Mouse (Mus musculus) stomach, embryonic 16.5 days (tissue): ENCODE measurements around the gene Kbtbd12. TPM values are rescaled to one million over a fixed set of nuclear protein-coding genes. Genes with fewer than 3 reads are reported as not detected.

Experiments used
- ATAC-seq: fragments of 200-750 bp; cut with Nextera tagmentation; 2 replicates; pipeline ENCODE4 v1.8.0; 2017; ENCODE audit warnings: moderate number of reproducible peaks, moderate TSS enrichment; ENCODE audit not compliant: insufficient read depth, low FRiP score
- H3K27ac ChIP-seq: fragments of 300-500 bp; sonication (generic); 2 replicates; pipeline ENCODE4 v1.5.1; 2014; ENCODE audit warnings: low read length
- H3K27me3 ChIP-seq: fragments of 300-500 bp; sonication (generic); 2 replicates; pipeline ENCODE4 v1.6.1; 2014; ENCODE audit warnings: low read length, control low read depth, mixed read lengths; ENCODE audit not compliant: control insufficient read depth, insufficient read depth
- H3K36me3 ChIP-seq: fragments of 300-500 bp; sonication (generic); 2 replicates; pipeline ENCODE4 v1.6.1; 2014; ENCODE audit warnings: low read length; ENCODE audit not compliant: control insufficient read depth, insufficient read depth
- H3K4me1 ChIP-seq: fragments of 300-500 bp; sonication (generic); 2 replicates; pipeline ENCODE4 v1.6.1; 2014; ENCODE audit warnings: low read length, control low read depth, mixed read lengths; ENCODE audit not compliant: control insufficient read depth, insufficient read depth
- H3K4me2 ChIP-seq: fragments of 300-500 bp; sonication (generic); 2 replicates; pipeline ENCODE4 v1.6.1; 2014; ENCODE audit warnings: low read depth, low read length, mixed read lengths
- H3K4me3 ChIP-seq: fragments of 300-500 bp; sonication (generic); replicated peaks from 2 replicates; pipeline ENCODE4 v1.5.1; 2014; ENCODE audit warnings: mild to moderate bottlenecking, low read length
- H3K9ac ChIP-seq: fragments of 300-500 bp; sonication (generic); 2 replicates; pipeline ENCODE4 v1.6.1; 2014; ENCODE audit warnings: low read length
- H3K9me3 ChIP-seq: fragments of 300-500 bp; sonication (generic); replicated peaks from 2 replicates; pipeline ENCODE4 v1.6.1; 2016; ENCODE audit warnings: low read length, control low read depth; ENCODE audit not compliant: control insufficient read depth
- WGBS: fragments of 180-500 bp; shearing (Covaris S2); extraction: QIAGEN DNeasy Blood & Tissue Kit; methylation state at CpG from one replicate; pipeline ENCODE4 v1.1.7; 2014; 5-methylcytosine and 5-hydroxymethylcytosine counted together
- polyA plus RNA-seq: library from polyadenylated mRNA; unstranded; fragments of >200 nt; fragmentation: Nextera tagmentation; extraction: Ambion mirVana; gene quantifications from 2 replicates; pipeline ENCODE4 v1.2.1, GENCODE M21; 2015

Gene Kbtbd12
- polyA plus RNA-seq, 1 experiment from 2014 or later: 1.7 TPM

DNA sequence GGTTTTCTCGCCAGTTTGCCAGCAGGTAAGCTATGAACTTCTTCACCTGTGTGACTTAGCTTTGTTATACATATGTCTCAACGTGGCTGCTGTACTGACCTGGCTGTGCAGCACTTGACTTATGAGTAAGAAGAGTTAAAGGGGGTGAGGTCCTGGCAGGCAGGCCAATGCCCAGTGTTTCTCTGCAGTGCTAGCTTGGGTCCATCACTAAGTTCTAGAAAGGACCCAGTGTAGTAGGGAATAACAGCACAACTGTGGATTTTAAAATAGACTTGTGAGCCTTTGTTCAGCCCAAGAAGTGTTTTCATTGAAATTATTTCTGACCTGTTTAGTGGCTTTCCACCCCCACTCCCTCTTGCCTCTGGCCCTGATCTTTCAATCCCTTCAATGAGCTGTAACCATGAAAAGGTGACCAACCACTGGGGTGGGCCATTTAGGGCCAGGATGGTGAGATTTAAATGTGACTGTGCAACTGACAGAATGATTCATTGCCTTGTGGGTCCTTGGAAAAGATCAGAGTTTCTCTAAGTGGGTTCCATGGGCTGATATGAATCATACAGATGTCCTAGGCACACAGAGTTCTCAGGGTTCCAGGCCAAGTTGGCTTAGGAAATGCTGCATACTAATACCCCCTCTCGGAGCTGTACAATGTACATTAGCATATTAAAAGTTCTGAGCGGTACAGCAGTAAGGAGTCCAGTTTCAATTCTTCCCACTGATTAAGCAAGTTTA lies 10.0 kb upstream of the Kbtbd12 start:
- no peak overlapping the region for H3K4me2 ChIP-seq
- 0 out of 2 replicates have a peak, but pooled peaks have one; percentile 62 for ATAC-seq
- H3K9ac ChIP-seq: no peak overlapping the region
- 69% methylated on average over 4 of the region's 4 CpGs for WGBS
- H3K27ac ChIP-seq: no peak overlapping the region
- H3K4me3 ChIP-seq: no peak overlapping the region
- peaks cover 2% of the 10 kb centered on the region; the same call in 1 of the 2 replicates for H3K4me1 ChIP-seq
- no peaks in the 10 kb centered on the region for H3K9me3 ChIP-seq
- no peaks in the 10 kb centered on the region for H3K27me3 ChIP-seq
- H3K36me3 ChIP-seq: no peaks in the 10 kb centered on the region

DNA sequence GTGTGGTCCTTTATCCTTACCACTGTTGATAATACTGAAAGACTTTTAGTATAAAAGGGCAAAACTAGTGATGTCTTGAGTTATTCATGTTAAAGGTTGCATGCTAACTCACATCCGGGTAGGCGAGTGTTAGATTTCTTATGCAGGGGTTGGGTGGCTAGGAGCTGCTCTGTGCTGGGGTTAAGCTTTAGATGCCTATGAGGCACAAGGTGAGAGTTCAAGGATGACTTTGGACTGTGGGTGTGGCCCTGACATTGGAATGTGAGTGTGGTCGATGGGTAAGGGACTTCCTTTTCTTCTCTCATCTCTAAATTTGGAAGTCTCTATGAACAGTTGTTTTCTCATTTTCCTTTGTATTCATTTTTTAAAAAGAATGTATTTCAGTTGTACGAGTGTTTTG lies 7.0 kb upstream of the Kbtbd12 start:
- peaks cover 2% of the 10 kb centered on the region; the same call in 1 of the 2 replicates for H3K4me1 ChIP-seq
- no peaks in the 10 kb centered on the region for H3K9me3 ChIP-seq
- no peaks in the 10 kb centered on the region for H3K27me3 ChIP-seq
- 71% methylated on average over 4 of the region's 4 CpGs for WGBS
- H3K36me3 ChIP-seq: no peaks in the 10 kb centered on the region
- H3K4me2 ChIP-seq: no peak overlapping the region
- H3K27ac ChIP-seq: no peak overlapping the region
- no peak for ATAC-seq
- no peak overlapping the region for H3K4me3 ChIP-seq
- no peak overlapping the region for H3K9ac ChIP-seq

DNA sequence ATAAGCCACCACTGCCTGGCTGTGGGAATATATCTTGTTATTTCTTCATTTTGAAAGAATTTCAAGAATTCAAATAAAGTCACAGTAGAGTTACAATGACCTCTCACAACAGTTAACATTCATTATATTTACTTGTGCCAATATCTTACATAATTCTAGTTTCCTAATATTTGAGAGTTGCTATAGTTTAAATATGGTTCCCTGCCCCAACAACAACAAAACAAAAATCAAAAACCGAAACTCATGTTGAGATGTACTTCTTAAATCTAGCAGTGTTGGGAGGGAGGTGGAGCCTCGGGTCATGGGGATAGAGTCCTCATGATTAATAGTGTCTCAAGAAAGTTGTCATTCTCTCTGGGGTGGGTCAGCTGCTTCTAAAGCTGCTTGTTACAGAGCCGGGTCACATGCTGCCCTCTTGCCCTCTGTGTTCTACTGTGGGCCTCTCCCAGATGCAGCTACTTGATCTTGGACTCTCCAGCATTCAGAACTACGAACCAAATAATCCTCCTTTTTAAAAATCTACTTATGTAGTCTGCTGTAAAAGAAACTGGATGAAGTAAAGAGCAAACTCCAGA lies 3.7 kb upstream of the Kbtbd12 start:
- 67% methylated on average over 4 of the region's 4 CpGs for WGBS
- ATAC-seq: no peak

DNA sequence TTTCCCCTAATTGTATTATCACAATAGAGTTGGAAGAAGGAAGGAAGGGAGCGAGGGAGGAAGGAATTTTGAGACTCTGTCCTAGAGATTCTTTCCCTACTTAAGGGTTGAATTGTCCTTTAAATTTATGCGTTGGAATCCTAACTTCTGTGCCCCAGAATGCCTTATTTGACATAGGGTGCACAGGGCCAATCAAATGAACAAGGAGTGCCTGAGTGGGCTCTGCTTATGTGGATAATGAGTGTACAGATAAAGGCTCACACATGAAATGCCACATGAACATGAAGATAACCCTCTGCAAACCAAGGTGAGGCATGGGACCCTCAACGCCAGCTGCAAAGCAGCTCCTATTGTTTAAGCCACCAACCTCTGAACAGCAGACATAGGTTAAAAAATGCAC lies 2.6 kb upstream of the Kbtbd12 start:
- Histone ChIP-seq H3K27ac (no peak overlapping the region), H3K36me3 (no peaks in the 10 kb centered on the region), H3K4me1 (no peaks in the 10 kb centered on the region), H3K4me3 (no peak overlapping the region), H3K4me2 (no peak overlapping the region), H3K9ac (no peak overlapping the region), H3K9me3 (peaks cover 5% of the 10 kb centered on the region; the same call in 1 of the 2 replicates), H3K27me3 (no peaks in the 10 kb centered on the region)
- ATAC-seq: no peak
- 46% methylated on average over 3 of the region's 3 CpGs for whole genome bisulfite sequencing

More for the DNA sequence above, 3.7 kb upstream of the Kbtbd12 start:
- no peak overlapping the region for H3K9ac ChIP-seq
- no peaks in the 10 kb centered on the region for H3K4me1 ChIP-seq
- H3K36me3 ChIP-seq: no peaks in the 10 kb centered on the region
- no peak overlapping the region for H3K4me2 ChIP-seq
- H3K4me3 ChIP-seq: no peak overlapping the region
- no peak overlapping the region for H3K27ac ChIP-seq
- peaks cover 5% of the 10 kb centered on the region; the same call in 1 of the 2 replicates for H3K9me3 ChIP-seq
- no peaks in the 10 kb centered on the region for H3K27me3 ChIP-seq

DNA sequence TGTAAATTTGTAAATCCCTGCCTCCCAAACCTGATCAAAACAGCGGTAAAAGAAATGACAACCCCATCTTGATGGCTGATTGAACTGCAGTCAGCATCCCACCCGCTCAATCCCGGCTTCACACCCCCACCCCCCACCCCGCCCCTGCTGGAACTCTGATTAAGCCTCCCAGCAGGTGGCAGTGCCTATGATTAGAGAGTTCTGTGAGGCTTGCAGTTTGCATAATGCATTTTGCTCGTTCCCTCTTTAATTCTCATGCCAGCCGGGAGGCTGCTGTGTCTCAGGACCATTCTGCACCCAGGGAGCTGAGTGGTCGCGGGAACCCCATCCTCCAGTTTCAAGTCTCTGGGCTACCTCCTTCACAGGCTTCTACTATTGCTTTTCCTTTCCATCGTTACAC lies 2.2 kb upstream of the Kbtbd12 start:
- no peak overlapping the region for H3K9ac ChIP-seq
- no peak overlapping the region for H3K4me3 ChIP-seq
- H3K27me3 ChIP-seq: no peaks in the 10 kb centered on the region
- no peak overlapping the region for H3K27ac ChIP-seq
- peaks cover 5% of the 10 kb centered on the region; the same call in 1 of the 2 replicates for H3K9me3 ChIP-seq
- no peak overlapping the region for H3K4me2 ChIP-seq
- no peaks in the 10 kb centered on the region for H3K4me1 ChIP-seq
- H3K36me3 ChIP-seq: no peaks in the 10 kb centered on the region
- ATAC-seq: no peak
- WGBS: 8% methylated on average over 9 of the region's 9 CpGs

DNA sequence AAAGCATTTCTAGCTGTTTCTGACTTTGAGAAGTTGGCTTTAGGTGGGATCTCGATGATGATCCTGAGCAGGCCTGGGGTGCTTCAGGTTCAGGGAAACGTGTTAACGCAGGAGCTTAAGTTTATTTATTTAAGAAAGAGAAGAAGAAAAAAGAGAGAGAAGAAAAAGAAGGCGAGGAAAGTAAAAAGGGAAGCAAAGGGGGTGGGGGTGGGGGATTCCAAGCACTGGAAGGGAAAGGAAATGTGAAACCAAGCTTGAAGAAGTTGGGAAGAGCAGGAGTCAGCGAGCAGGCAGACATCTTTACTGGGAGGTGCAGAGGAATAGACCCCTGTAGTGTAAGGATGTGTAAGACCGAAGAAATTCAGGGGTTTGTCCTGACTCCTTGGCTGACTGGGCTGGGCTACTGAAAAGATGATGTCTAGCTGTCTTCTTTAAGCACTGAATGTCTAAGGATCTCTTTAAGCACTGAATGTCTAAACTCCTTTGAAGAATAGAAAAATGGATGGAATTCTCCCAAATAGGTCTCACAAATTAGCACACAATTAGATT lies 1.7 kb upstream of the Kbtbd12 start:
- Histone ChIP-seq H3K4me3 (no peak overlapping the region), H3K9ac (no peak overlapping the region), H3K27me3 (no peaks in the 10 kb centered on the region), H3K4me2 (no peak overlapping the region), H3K9me3 (peaks cover 5% of the 10 kb centered on the region; the same call in 1 of the 2 replicates), H3K4me1 (no peaks in the 10 kb centered on the region), H3K27ac (no peak overlapping the region), H3K36me3 (no peaks in the 10 kb centered on the region)
- no peak for ATAC-seq
- WGBS: 26% methylated on average over 6 of the region's 6 CpGs

DNA sequence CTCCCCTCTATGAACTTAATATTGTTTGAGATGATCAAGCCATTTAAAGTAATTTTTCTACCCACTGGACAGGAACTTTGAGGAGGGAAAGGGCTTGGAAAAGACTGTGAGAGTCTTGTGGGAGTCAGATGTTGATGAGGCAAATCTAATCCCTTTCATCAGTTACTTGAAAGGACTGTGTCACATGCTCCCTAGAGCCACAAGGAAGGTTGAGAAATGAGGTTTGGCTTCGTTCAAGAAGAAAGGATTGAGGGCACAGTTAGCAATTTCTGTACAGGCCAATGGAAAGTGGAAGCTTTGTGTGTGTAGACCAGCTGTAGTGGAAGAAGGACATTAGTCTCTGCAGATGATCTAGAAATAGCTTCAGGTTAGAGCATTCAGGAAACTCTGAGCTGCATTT lies 1.2 kb upstream of the Kbtbd12 start:
- 66% methylated on average over 1 of the region's 1 CpGs for WGBS
- H3K4me1 ChIP-seq: no peaks in the 10 kb centered on the region
- H3K36me3 ChIP-seq: no peaks in the 10 kb centered on the region
- no peak overlapping the region for H3K27ac ChIP-seq
- no peak for ATAC-seq
- peaks cover 5% of the 10 kb centered on the region; the same call in 1 of the 2 replicates for H3K9me3 ChIP-seq
- no peak overlapping the region for H3K4me2 ChIP-seq
- no peaks in the 10 kb centered on the region for H3K27me3 ChIP-seq
- H3K9ac ChIP-seq: no peak overlapping the region
- H3K4me3 ChIP-seq: no peak overlapping the region

DNA sequence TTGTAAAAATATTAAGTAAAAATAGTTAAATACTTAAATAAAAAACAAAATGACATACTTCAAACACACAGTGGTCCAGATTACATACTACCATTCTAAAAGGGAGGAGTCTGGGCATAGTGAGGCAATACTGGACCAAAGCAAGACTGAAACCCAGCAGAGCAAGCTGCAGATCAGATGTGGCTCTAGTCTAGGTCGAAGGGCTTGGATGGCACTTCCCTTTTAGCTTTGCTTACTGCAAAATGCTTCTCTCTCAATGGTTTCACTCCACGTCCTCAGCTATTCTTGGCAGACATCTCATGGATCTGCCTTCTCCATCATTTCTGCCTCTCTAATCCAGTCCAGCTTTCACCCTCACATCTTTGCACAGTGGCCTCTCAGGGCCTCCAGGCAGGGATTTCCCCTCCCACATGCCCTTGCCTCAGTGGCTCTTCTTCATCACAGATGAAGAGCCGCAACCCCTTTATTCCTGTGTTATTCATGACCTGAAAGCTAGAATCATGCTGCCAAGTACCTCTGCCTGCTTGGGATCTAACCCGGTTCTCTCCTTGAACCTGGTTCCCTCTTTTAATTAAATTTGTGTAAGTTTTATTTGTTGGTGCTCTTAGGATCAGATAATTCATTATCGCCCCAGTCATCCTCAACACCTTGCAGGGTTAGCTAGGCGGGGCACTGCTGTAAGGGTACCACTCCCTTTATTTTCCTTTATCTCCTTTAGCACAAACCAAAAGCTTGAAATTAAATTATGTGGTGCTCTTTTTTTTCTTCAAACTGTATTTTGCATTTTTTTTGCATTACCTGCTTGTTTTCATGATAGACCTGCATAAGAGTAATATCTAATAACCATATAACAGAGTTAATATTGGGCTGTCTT lies 1.6 kb downstream of the Kbtbd12 start:
- no peak overlapping the region for H3K4me2 ChIP-seq
- no peak overlapping the region for H3K9ac ChIP-seq
- H3K4me3 ChIP-seq: no peak overlapping the region
- H3K36me3 ChIP-seq: no peaks in the 10 kb centered on the region
- H3K27me3 ChIP-seq: no peaks in the 10 kb centered on the region
- ATAC-seq: no peak
- no peak overlapping the region for H3K27ac ChIP-seq
- WGBS: 90% methylated on average over 6 of the region's 6 CpGs
- peaks cover 5% of the 10 kb centered on the region; the same call in 1 of the 2 replicates for H3K9me3 ChIP-seq
- H3K4me1 ChIP-seq: peaks cover 2% of the 10 kb centered on the region; the same call in 1 of the 2 replicates
